Mouse (Mus musculus) gastrocnemius, postnatal 25 days (tissue): Measurements from ENCODE around the gene Fance. TPM values are rescaled to one million over a fixed set of nuclear protein-coding genes. Genes with fewer than 3 reads are reported as not detected.
A peak's percentile ranks its signal among the peaks of the same experiment; 100 is the strongest.
"Not testable (repeated sequence)": the region's sequence is repeated elsewhere in the genome, so short reads cannot be mapped to it uniquely, and the experiment has no call there.

Source experiments
- DNase-seq: peaks from one replicate; pipeline ENCODE4 v3.0.0; 2022
- total RNA-seq, 2 experiments: library from RNA; stranded (reverse); gene quantifications; 1 replicate in 1 of 2; 2 replicates in 1 of 2; pipeline ENCODE4 v1.2.3; 2021

Gene Fance
- total RNA-seq, 2 experiments from 2014 or later, result 9.2 to 11.6 TPM

DNA sequence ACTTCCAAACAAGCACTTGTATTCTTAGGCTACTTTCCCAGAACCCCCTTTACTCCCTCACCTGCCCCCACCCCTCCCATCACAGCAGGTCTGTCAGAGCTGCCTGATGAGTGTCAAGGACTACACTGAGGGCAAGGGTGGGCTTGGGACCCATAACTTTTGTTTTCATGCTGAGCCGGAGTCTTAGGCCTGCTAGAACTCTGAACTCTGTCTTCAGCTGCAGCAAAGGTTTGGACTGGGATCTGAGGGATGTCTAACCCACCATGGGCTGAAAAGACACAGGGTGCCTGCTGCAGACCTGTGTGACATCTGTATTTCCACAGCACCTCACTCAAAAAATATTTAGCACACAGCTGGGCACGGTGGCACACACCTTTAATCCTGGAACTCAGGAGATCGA is 13.6 kb downstream of the Fance start:
- DNase-seq, result no peak

DNA sequence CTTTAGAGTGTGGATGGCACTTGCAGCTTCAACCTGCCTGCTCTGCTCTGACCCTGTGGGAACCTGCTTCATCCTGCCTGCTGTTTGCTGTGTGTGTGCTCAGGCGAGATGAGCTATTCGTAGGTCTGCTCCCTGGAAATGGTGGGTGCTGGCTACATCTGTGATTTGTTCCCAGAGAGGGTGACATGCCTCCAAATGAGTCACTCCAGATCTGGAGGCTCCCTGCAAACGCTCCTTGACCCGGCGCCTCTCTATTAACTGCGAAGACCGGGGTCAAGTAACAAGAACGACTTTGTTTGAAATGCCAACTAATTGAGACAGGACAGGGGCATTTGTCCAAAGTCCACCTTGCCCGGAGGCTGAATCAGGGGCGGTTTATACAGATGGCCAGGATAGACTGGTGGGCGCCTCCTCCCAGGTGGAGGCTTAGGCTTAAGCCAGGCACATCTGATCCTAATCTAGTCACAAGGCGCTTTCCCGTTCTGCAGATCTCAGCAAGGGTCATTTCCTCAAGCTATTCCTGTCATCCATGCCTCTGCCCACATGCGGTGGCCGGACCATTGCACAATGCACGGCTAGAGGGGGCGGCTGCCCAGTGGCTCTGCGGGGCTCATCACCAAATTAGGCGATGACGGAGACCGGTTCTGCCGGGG is 14.5 kb downstream of the Fance start:
- DNase-seq, result no peak

DNA sequence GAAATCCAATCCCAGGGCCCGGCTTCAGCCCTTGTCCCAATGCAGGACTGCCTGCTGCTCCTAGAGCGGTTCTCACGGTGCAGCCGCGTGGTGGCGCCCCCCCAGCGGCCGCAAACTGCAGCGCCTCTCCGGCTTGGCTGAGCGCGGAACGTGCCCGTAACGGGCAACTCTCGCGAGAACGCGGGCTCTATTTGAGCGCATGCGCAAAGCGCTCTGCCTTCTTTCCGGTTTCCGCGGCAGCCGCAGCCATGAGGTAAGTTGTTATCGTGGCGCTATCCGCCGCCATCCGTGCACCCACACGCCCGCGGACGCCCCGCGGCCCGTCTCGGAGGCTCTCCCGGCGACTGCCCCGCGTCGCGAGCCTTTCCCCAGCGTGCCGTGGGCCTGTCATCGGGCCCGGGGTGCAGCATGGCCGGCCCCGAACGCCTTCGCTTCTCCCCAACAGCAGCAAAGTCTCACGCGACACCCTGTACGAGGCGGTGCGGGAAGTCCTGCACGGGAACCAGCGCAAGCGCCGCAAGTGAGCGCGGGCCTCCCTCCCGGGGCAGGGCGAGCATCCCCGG is 15.1 kb downstream of the Fance start, which contains the start of gene Rpl10a:
TSS of gene Rpl10a (plus strand) at position 106 of the 563 bp plus-strand sequence.
- DNase-seq, result peak; percentile 94

DNA sequence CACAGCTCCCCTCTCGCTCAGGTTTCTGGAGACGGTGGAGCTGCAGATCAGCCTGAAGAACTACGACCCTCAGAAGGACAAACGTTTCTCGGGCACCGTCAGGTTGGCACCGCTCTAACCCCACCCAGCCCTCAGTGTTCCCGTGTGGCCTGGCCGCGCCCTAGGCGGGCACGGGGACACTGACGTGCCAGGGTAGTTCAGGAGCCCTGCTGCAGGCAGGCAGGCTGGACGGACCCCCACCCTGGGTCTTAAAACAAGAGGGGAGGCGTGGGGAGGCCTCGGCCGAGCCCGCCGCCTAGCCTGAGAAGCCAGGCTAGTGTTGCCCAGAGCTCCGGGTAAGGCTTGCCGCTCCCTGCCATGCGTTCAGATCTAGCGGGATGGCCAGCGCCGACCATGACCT is 15.6 kb downstream of the Fance start:
- no peak for DNase-seq

DNA sequence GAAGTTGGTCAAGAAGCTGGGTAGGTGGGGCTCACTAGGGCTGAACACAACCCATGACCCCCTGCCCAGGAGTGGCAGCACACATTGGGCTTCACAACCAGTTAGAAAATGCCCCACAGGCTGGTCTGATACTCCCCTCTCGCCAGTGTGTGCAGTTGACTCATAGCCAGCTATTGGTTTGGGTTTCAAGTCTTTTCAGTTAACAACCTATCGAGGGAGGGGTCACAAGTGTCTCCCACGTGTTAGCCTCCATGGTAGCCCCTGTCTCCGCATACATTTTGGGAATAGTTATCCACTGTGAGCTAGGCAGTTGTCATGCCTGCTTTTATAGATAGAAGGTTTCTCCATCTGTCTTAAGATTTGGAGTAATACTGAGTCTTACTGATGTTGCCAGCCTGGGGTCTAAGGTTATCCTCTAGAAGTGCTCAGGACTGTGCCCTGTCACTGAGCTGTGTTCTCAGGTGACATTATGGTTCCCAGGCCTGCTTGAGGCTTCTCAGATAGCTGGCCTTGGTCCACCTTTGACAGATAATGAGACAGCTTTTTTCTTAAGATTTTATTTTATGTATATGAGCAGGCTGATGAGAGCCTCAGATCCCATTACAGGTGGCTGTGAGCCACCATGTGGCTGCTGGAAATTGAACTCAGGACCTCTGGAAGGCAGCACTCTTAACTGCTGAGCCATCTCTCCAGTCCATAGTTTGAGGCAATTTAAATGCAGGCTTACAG is 16.3 kb downstream of the Fance start:
- DNase-seq, result no peak

DNA sequence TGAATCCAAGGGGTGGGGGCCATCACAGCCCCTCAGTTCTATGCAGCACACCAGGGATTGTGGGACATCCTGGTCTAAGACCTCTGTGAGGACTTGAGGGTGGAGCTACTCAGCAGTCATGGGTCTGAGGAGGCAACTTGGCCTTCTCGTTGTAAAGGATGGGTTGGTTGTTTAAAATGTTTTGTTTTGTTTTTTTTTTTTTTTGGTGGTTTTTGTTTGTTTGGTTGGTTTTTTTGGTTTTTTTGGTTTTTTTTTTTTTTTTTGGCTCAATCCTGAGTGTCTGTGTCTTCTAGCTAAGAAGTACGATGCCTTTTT is 16.9 kb downstream of the Fance start:
- no peak for DNase-seq

DNA sequence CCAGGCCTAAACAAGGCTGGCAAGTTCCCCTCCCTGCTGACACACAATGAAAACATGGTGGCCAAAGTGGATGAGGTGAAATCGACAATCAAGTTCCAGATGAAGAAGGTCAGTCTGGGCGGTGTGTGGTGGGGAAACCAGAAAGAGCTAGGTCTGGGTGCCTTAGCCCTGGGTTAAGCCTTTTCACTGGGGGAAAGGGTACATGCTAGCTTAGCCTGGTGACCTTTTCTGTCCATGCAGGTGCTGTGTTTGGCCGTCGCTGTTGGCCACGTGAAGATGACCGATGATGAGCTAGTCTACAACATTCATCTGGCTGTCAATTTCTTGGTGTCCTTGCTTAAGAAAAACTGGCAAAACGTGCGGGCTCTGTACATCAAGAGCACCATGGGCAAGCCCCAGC is 17.3 kb downstream of the Fance start:
- not testable (repeated sequence) for DNase-seq

DNA sequence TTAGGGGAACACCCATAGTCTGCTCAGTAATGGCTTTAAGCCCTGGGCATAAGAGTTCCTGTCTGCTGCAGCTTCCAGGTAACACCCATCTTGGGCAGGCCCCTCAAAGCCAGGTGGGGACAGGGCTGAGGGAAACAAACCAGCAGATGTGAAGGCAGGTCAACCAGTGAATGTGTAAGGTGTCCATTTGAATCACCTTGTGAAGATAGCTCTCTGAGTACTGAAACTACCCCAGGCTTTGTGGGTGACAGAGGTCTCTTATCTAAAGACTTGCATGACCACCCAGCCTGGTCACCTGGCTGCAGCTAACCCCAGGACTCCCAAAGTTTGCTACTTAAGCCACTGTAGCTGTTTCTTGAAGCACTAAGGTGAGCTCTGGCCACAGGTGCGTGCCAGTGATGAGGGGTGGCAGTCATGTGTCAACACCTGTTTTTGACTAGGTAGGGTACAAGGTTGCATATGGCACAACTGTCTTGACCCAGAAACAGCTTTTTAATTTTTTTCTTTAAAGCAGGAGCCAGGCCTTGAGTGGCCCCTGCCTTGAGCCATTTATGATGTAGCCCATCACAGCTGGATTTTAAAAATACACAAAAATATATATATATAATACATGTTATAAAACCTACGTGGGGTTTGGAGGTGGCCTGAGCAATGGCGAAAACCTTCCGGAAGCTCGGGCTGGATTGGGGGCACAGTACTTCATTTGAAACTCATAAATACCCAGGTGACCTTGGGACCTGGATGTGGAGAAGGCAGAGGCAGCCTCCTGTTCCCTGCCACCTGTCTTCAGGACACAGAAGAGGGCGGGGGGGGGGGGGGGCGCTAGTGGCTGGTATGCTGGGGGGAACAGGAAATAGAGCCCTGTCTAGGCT is 18.2 kb downstream of the Fance start:
- DNase-seq, result no peak

DNA sequence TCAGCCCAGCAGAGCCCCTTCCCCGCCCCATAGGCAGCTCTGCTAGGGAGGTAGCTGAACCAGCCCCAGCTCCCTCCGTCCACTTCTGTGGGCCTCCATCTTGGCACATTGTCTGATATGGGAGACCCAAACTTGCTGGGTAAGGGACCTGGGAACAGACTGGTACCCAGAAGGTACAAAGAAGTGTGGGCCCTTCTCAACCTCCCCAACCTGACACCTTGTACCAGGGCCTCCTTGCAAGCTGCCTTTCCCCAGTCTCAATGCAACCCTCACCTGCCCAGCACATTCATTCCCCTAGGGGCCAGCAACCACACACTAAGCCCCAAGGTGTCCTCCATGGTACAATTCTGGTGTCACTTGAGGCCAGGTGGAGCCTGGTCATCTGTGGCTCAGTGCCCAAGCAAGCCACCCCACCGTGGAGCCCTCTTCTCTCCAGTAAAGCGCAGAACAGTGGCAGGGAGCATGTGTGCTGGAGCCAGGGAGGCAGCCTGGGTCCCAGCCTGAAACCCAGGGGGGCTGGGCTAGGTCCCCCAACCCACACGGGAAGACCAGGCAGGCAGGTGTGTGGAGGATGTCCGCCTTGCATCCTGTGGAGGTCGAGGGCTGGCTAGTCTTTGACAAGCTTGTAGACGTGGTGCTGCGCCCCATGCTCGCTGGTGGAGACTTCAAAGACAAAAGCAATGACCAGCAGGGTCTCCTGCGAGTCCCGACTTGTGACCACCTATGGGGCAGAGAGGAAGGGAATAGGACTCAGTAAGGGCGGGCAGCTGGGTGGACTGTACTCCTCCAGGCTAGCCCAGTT is 19.0 kb downstream of the Fance start:
- no peak for DNase-seq

DNA sequence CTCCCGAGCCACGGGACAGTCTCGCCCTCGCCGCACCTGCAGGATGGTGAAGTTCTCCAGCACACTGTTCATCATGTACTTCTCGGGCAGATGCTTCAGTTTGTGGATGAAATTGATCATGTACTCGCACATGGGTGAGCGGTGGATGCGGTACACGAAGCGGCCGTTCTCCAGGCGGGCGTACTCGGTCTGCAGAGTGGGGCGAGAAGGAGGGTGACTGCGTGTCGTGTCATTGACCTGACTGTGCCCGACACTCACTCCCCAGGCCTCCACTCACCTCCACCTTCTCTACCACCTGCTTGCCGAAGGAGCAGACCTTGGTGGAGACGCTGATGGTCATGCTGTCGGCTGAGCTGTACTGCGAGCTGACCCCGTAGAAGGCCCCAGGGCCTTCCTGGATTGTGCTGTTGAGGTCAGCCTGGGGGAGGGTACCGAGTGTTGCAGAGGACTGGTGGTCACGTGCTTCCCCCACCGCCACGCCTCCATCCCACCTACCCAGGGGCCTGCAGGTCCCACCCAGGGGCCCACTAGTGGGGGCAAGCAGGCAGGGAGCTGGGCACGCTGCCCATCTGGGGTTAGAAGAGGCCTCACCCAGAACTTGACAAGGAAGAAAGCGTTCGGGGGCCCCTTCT is 19.7 kb downstream of the Fance start:
- DNase-seq, result no peak

DNA sequence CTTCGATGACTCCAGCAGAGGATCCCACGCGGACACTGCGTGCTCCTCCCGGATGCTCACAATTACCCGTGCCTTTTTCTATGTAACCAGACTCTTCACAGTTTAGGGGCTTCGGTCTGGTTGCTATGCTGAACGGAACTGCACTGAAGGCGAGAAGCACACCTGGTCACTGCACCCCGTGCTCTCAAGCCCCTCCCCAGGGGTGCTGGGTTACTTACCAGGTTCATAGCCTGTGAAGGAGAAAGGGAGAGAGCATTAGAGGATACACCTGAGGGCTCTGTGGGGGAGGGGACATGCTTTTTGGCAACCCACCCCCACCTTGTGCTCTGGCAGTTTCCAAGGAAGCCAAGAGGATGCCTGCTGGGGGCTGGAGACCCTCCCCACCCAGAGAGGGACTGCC is 21.9 kb downstream of the Fance start:
- DNase-seq, result no peak

DNA sequence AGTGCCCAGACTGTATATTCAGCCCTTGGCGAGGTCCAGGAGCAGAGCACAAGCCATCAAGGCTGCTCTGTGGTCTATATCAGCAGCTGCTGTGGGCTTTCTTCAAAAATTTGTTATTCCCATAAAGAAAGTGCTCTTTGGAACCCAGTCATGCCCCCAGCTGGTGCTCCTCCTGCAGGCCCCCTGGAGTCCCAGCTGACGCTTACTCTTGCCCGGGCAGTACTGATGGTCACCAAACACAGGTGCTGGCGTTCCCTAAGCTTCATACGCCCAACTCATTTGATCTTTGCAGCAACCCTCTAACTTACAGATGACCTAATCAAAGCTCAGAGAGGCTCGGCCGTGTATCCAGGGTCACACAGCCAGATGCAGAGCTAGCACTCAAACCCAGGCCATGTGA is 24.2 kb downstream of the Fance start:
- DNase-seq, result no peak

DNA sequence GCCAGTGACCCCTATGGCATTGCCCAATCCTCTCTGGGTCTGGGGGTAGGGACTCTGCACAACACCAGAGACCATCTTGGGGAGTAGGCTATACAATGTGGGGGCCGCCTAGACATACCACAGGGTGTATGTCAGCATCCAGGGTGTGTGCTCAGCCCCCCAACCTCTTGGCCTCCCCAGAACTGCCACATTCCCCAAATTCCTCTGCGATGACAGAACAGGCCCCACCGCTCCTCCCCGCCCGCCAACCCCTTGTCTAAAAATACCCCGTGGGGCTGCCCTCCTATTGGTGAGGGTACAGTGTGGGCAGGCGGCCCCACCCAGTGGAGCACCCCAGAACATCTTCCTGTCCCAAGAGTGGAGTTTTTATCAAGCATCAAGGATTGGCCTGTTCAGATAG is 27.3 kb downstream of the Fance start:
- DNase-seq, result no peak

DNA sequence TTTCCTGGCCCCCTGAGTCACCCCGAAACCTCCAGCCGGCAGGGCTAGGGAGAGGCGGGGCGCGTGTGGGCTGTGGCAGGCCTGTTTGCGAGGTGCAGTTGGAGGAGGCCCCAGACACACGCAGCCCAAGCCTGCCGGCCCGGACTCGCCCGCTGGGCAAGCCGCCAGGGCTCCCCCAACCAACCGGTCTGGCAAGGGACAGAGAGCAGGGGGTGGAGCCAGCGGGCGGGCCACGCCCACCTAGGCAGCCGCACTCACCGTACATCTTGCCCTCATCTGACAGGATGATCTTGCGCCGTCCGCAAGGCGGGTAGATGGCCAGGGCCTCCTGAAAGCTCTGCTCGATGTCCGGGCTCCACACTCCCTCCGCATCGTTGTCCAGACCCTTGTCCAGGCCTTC is 27.8 kb downstream of the Fance start:
- peak; percentile 78 for DNase-seq

DNA sequence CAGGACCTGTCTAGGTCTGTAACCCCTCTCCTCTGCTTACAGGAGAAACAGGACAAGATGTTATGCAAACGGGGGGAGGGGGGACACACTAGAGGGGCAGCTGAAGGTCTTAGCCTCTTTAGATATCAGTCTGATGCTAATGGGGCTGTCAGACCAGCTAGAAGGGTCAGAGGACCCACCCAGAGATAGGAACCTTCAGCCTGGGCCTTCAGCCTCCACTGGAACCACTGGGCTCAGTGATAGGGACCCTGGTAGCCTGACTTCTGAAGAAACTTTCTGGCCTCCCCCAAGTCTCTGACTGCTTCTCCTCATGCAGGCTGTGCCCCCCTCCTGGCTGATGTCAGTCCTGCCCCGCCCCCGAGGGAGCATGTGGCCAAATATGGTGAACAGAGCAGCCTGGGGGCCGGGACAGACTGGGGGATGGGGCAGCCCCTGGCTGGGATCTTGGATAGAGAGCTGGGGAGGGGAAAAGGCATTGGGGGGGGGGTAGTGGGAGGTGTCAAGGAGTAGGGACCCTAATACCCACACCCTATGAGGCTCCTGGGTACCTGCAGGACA is 30.8 kb downstream of the Fance start:
- no peak for DNase-seq

DNA sequence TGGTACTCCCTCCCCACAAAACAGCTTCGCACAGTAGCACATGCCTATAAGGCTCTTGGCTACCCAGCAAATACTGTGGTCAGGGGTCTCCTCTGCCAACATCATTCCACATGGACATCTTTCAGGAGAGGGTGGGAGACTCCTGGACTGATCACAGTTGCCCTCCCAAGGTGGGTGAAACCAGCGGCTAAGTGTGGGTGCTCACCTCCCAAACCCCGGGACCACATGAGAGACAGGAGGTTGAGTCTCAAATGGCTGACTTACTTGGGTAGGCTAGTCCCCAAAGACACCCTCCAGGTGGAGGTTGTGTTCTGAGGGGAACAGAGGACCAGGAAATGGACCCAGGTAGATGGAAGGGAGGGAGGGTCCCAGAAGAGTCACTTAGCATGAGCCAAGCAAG is 31.4 kb downstream of the Fance start:
- DNase-seq, result no peak

DNA sequence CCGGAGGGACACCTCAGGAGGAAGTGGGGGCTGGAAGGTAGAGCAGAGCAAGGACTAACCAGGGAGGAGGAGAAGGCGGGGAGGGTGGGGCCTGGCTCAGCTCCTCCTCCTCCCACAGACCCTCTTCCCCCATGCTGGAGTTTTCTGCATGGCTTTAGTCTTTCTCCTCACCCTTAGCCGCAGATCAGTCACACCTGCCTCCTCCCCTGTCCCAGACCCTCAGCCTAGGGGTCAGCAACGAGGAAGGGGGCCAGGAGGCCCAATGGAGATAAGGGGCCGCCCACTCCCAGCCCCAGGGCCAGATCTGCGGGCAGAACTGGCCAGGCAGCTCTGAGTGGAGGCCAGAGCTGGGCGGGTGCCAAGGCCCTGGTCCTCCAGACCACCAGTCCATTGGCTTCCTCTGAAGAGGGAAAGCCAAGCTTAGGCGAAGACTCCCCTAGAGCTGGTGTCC is 32.0 kb downstream of the Fance start:
- no peak for DNase-seq

DNA sequence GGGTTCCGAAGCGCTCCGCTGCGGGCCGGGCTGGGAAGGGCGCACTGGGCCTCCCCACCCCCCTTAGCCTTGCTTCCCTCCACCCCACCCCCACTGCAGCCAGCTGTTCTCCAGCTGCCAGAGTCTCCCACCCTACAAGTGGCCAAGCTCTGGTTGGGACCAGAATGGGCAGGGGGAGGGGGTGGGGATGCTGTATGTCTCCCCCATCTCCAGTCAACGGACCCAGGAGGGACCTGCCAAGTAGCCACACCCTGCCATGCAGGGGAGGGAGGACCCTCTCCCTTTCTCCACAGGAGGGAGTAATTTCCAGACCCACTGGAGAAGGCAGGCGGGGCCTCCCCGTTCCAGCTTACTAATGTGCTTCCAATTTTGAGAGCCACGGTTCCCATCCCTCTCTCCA is 32.6 kb downstream of the Fance start:
- DNase-seq, result no peak

DNA sequence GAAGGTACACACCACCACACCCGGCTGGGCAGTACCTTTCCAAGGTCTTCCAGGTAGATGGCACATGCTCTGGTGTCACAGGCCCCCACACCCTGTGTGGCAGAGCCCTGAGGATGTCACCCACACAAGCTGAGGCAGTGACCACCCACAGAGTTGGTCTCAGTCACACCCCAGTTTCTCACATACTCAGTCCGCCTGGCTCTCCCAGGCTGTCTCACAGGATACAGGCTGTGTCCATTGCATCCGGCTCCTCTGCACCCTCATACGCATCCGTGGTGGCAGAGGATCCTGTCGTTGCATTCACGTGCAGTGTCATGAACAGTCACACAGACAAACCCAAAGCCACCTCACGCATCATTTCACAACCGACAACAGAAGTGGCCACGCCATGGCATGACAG is 34.0 kb downstream of the Fance start:
- DNase-seq, result no peak

DNA sequence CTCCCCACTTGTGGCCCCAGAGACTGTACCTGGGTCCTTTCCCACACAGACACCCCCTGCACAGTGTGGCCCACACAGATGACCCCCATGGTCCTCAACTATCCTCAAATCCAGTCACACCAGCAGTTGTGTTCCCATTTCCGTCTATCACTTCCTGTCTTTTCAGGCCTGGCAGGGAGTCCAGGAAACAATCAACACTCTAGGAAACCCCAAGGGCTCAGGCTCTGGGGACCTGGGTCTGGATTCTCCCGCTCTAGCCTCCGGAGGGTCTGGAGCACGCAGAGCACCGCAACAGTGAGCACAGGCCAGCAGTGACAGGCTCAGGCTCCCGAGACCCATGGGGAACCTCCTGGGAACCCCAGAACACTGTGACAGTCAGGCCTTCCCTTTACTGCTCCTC is 34.9 kb downstream of the Fance start:
- DNase-seq, result no peak

DNA sequence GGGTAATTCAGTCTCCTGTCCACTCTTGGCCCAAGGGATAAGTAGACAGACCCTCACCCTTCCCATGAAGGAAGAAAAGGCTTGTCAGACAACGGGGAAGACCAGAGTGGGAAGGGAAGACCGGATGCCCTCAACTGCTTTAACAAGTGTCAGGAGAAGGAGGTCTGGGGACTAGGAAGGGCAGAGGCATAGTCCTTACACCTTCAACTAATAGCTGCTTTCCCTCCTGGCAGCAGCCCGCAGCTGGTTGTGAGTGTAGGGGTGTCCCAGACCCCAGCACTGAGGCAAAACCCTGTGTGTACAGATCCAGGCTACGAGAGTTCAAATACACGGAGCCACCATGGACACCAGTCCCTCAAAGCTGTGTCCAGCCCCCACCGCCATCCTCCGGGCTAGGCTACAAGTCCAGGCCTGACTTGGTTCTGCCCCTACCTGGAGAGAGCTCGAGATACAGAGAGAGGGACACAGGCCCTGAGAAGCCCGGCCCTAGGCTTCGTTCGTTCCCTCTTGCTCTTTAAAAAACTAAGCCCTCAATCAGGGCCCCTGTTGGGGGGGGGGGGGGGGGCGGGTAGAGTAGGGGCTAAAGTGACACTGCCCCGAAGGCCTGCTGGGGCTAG is 36.1 kb downstream of the Fance start:
- DNase-seq, result no peak
